Mouse (Mus musculus): ENCODE measurements around the gene Acbd6.

Gene Acbd6

DNA sequence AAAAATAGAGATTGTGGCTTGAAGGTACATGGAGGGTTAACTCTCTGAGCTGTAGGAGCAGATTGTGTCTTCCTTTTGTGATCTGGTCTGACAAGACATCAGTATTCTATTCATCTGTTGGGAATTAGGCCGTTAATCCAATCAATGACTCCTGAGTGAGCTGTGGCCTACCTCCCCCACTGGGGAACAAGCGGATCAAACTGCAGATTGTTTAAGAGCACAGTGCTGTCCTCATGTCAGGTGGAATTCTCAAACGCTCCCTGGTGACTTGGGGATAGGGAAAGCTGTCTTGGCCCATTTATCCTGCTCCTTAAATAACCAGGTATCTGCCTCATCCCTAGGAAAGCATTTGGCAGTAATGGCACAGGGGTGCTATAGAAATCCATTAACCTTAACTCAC lies 97.0 kb downstream of the Acbd6 start:
- DNase-seq: no peak

DNA sequence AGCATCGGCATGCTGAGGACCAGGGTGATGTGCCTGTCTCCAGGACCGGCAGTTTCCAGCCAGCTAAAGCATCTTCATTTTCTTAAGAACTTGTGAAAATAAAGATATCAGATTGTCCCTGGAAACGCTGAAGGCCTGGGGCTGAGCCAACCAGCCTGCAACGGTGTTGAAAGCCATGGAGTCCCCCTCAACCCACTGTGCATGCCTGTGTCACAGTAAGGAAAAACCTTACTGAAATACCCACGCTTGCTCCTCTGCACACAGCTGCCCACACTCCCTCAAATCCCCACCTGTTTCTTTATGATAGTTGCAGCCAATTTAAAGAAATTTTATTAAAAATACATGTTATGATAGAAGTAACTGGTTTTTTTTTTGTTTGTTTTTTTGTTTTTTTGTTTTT lies 98.4 kb downstream of the Acbd6 start:
- no peak for DNase-seq

DNA sequence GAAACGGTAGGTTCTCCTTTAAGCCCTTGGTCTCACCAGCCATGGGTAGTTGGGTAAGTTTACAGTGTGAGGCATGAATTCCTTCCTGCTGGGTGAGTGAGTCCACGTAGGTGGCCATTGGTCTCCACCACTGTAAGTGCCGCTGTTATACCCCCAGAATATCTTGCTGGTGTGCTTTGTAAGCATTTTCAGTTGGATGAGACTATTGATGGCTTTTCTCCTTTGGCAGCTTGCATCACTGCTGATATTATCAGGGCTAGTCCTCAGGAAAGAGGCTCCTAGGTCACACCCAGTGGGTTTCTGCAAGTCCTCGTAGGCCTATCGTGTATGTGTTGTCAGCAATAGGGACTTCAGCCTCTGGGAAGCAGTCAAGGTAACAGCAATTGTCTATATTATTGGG lies 106.1 kb downstream of the Acbd6 start:
- no peak for DNase-seq

DNA sequence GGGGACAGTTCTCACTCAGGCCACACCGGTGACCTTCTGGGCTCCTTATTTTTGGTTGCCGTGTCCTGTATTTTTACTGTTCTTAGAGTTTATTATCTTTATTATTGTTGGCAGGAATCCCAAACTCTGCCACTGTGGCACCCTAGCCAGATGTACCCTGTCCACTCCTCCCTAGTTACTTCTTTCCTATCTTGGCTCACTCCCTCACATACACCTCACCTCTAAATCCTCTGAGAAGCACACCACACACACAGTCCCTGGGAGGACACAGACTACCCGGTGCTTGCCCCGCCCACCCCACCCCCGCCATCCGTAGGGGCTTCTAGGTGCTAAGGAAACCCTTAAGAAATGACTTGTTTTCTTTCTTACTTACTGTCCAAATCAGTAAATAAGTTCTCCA lies 117.7 kb downstream of the Acbd6 start:
- DNase-seq: no peak

DNA sequence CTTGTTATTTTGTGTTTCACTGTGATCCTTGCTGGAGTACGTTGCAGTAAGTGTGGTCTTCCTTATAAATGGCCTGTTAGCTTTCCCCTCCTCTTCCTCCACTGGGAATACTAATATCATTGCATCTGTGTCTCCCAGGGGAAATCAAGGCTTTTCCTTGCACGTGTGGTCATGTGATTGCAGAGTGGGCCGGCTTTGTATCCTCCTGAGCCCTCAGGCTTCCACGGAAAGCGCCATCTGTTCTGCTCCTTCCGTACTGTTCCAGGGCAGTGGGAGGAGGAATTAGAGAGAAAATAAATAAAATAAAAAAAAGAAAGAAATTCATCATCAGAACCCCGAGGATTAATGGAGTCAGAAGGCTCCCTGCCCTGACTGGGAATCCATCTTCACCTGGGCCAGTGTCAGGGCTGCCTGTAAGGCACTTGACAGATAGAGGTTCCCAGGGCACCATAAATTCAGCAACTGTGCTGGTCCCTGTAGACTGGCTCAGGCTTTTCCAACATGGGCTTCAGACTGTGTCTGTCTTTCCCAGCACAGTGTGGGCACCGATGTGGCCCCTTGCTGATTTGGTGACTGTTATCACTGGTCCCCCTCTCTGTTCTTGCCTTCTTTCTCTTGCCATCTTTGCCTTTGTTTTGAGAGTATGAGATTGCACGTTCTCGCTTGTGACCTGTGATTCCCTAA lies 123.3 kb downstream of the Acbd6 start:
- no peak for DNase-seq

DNA sequence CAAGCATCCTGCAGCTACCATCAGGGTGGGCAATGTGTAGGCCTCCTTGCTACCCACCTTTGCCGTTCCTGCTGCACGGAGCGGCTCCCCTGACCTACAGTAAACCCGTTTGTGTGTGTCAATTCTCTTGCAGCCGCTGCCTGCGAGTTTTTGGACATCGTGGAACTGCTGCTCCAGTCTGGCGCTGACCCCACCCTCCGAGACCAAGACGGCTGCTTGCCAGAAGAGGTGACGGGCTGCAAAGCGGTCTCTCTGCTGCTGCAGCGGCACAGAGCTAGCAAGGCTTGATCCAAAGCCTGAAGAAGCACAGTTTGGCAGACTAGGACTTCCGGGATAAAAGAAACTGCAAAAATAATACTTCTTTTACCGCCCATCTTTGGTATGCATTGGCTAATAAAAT lies 128.9 kb downstream of the Acbd6 start:
- DNase-seq: no peak

DNA sequence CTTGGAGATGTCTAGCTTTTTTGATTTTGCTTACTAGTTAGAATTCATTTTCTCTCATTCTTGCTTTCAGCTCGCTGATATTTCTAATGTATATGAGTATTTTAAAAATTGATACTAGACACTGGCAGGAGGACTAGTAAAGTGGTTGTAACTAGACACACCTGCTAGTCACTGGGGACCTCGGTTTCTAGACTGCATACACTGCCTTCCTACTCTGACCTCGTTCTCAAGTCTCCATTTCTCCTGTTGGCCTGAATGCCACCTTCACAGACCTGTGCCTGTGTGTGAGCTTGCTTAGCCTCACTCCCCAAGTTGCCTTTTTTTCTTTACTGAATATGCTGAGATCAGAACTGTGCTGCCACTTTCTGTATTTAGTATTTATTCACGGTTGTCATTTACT lies 131.2 kb downstream of the Acbd6 start:
- no peak for DNase-seq

DNA sequence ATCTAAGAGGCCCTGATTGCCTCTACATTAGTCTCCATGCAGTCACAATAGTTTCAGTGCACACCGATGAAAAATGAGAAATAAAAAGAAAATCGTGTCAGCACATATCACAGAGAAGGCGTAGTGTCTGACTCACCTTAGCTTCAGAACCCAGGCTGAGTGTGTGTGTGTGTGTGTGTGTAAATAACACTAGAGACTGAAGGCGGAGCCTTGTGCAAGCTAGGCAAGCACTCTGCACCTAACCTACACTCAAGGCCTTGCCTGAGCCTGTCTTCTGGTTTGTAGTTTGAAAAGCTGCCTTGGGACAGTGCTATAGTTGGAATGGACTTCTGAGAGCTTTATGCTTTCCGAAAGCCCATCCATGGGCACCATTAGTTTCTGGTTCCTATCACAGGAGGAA lies 131.6 kb downstream of the Acbd6 start:
- no peak for DNase-seq

DNA sequence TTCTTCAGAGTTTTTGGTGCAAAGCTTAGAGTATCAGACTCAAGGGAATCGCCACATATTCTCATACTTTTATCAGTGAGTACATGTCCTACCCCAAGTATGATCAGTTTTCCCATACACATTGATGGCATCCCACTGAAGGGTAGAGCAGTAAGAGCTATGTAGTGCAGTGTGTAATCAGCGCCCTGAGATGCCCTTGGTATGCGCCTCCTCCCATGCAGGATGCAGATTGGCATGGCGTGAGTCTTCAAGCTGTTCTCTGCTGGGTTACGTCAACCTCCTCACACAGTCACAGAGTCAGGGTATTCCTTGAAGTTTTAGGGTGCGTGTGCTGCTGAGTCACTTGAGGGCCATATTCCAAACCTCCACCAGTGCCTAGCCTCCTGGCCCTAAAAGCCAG lies 134.3 kb downstream of the Acbd6 start:
- no peak for DNase-seq

DNA sequence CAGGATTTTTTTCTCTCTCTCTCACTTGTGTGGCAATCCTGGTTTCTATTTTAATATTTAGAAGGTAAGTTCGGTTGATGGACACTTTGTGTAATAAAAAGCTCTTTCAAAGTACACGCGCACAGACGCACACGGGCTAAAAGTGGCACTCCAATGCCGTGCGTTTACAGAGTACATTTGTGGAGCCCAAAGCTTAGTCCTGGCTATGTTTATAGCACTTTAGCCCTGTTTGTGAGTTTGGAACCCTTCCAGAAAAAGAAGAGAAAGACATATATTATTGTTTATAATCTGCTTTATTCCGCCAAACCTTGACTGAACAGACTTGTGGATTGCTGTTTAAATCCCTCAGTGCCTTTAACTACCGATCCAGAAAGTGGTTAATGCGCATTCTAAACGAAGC lies 135.1 kb downstream of the Acbd6 start:
- no peak for DNase-seq

DNA sequence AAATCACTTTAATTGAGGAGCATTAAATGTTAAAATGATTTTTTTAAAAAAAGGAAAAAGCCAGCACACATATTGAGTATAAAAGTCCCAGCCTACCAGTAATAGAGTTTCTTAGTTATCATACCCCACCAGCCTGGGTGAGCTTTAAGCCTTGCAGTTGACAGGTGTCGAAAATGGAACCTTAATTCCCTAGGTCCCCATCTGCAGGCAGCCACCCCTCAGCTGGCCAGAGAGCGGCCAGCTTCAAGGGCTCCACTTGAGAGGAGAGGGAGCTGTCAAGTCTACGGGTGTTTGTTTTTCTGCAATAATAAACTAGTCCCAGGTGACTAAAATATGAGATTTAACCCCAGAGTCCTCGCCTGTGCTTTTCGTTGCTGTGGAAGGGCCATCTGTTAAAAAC lies 135.5 kb downstream of the Acbd6 start:
- DNase-seq: no peak

DNA sequence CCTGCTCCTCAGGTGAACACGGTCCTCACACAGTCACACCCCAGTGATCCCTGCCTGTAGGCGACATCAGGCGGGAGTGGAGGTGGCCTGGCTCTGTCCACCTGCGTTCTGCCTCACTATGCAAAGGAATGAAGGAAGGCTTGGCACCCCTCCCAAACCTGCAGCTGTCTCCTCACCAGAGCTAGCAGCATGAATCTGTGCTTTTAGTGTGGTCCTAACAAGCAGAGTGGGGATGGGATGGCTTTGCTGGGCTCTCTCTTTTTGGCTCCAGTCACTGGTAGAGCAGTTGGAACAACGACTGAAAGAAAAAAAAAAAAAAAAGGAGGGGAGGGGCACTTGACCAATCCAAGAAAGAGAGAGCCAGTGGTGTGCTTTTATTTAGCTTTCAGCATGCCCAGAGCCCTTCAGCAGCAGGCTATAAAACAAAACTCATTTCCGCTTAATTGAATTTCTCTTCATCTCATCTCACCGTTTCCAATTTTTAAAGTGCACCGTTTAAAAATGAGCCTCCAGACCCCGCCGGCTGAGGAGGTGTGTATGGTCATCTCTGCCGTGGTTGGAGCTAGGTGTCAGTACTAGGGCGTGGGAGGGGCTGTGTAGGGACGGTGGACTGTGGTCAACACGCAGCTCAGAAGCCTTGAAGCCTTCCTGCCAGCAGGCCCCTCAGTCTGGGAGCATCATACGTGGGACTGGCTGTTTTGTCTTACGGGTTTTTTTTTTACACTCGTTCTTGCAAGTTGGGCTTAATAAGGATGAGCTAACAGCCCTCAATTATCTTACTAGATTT lies 140.6 kb downstream of the Acbd6 start:
- DNase-seq: peak; percentile 29

DNA sequence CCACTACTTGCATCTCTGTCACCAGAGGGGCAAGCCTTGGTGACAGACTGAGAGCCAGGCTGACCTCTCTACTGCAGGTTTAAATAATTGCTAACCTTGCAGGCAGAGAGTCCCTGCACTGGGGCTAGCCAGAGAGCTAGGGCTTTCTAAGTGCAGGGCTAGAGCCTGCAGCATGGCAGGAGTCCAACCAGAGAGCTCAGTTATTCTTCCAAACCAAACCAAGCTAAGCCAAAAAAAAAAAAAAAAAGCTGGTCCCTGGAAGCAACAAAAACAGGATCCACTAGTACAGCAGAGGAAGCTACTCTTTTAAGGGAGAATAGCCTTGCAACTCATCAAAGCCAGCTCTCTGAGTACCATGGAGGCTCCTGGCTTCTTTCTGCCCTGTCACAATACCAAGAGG lies 143.0 kb downstream of the Acbd6 start:
- DNase-seq: peak; percentile 9

DNA sequence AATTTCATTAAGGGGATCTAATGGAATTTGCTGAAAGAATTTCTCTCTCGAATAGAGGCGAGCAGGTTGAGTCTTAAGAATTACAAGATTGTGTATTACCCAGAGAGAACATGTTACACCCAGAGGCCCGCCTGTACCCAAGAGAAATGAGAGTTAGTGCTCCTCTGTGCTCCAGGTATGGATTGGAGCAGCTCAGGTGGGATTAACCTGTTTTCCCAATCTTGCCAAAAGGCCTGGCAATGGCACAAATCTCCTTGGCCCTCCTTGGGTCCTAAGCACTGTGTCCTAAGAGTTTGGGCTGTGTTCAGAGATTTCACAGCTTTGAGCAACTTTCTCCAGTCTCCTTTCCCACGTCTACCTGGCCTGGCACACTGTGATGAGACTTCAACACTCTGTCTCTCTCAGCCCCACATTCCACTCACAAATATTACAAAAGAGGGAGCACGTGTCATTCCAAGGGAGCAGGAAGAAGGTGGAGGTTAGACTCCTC lies 145.3 kb downstream of the Acbd6 start:
- no peak for DNase-seq

DNA sequence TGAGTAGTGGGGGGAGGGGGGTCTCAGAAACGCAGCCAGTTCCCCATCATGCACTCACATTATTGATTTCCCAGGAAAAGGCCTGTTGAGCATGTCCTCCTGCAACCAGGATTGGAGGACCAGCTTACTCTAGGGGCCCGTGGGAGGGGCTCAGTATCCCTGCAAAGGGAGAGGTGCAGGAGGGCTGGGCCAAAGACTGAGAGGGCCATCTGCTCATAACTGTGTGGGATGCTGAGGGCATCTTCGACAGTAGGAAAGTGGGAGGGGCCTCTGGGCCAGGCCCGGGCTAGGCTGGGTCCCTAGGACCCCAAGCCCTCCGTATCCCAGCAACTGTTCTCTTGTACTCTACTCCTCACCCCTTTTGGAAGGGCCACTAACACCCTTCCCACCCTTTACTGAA lies 146.3 kb downstream of the Acbd6 start:
- DNase-seq: no peak

DNA sequence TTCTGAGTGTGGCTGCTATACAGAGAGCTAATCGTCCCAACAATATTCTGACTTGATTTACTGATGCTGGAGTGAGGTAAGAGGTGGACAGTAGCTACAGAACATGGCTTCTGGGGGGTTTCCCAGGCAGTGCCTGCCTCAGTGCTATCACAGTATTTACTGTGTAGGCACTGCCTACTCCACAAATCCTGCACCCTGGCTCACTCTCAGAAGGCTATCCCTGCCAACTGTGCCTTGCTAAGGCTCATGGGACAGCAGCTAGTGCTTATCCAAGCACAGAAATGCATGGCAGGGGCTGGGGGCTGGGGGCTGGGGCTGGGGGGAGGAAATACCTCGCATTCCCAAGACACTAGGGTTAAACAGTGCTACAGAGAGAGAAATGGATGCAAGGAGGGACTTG lies 155.4 kb downstream of the Acbd6 start:
- DNase-seq: no peak

DNA sequence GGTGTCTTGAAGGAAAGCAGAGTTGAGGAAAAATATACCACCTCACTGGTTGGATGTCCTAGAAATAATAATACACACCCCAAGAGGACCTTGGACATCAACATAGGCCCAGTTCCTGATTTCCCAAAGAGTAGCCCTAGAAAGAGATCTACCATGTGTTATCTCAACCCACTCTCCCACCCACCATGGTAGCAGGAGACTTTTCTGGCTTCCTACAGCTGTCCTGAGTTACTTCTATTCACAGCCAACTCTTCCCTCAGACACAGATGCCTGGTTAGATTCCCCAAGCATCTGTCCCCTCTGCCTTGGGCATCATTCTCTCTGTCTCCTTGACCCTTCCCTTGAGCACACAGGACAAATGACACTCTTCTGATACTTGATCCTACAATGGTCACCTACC lies 157.4 kb downstream of the Acbd6 start:
- DNase-seq: no peak

DNA sequence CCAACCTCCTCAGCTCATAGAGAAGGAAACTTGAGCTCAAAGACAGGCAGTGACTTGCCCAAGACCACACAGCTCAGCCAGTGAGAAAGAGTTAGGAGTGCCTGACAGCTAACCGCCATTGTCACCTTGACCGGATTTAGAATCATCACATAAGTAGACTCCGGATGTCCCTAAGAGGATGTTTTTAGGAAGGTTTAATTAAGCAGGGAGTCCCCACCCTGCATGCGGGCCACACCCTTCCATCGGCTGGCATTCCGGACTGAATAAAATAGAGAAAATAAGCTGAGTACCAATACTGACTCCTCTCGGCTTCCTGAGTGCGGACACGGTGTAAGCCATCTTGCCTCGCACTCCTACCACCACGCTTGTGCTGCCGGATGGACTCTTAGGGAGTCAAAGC lies 159.4 kb downstream of the Acbd6 start:
- DNase-seq: no peak

DNA sequence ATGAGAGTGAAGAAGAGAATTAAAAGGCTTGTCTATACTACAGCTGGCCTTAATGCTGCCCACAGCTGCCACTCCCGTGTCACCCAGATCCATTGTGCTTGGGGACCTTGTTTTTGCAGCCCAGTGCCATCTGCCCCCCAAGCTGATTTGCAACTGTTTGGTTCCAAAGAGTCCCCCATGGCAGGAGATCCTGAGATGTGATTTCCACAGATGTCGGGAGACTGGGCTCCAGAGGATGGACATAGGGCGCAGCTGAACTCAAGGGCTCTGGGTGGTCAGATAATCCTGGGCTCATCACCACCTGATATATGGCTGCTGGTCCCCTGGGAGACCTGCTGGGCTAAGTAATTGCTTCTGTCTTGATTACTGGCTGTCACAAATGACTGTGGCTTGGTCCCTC lies 160.9 kb downstream of the Acbd6 start:
- DNase-seq: no peak

DNA sequence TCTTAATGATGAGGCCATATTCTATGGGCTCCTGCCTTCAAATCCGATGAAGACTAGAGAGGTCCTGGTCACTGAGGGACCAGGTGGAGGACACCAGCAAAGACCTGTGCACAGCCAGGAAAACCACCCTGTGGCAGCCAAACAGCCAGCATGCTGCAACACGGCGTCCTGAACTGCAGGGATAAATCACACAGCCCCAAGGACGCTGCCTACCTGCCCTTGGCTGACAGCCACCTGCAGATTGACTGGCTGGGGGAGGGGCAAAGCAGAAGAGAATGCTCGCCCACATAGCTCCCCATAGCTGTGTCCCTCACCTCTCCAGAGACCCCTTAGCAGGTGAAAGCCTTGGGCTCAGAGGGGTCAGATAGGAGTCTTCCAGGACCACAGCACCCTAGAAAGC lies 162.1 kb downstream of the Acbd6 start:
- no peak for DNase-seq

DNA sequence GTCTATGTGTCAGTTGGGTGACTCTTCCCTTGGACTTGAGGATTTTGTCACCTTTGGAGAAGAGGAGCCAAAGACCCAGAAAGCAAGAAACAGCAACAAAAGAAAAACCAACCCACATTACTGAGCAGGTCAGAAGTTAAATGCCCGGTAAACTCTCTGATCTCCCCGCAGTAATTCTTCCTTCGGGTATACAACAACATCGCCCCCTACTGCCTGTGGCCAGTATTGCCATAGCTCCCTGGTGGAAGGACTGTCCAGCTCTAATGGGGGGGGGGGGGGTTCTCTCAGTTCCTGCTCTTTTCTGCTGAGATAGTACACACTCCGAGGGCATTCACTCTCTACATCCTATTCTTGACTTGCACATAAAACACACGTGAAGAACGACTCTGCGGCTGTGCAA lies 163.5 kb downstream of the Acbd6 start:
- no peak for DNase-seq

DNA sequence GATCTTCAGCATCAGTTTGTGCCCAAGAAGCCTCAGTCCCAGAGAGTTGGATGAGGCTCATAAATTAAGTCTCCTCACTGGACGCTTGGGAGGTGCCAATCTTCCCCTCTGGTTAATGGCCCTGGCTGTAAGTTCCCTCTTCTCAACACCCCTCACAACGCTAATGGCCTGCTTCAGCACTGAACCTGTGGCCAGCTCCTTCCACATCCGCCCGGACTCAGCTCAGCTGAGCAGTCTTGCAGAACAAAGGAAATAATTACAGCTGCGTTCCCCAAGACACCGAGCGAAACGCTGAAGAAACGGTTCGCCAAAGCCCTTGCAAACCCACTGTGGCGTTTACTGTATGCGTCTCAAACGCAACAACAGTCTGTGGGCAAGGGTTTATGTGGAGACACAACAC lies 164.3 kb downstream of the Acbd6 start:
- DNase-seq: peak; percentile 61

DNA sequence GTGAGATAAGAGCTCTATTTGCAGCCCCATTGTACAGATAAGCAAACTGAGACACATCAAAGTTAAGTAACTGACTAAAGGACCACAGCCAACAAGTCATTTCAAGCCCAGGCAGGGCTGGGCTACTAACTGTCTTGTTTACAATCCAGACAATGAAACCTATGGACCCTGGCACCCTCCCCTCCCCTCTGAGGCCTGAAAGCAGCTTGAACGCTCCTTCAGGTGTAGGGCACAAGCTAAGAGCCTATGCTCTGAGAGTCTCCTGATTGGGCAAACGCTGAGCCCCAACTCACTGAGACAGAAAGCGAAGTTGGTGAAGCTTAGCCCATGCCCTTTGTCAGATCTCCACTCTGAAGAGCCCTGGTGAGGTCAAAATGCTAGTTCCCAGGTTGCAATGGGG lies 166.4 kb downstream of the Acbd6 start:
- no peak for DNase-seq

DNA sequence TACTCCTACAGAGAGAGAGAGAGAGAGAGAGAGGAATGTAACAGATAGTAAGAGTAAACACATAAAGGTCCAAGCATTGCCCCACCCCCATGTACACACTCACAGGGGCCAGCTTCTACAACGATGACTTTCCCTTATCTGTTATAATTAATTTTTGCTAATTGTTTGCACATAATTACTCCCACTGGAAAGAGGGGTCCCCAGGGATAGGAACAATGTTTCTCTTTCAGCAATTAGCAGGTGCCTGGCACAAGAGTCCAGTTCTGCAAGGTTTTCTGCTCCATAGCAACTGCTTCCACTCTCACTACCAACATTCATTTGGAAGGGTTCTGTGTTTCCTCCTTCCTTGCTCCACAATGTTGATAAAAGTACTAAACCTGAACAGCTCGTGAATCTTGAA lies 168.0 kb downstream of the Acbd6 start:
- DNase-seq: no peak

DNA sequence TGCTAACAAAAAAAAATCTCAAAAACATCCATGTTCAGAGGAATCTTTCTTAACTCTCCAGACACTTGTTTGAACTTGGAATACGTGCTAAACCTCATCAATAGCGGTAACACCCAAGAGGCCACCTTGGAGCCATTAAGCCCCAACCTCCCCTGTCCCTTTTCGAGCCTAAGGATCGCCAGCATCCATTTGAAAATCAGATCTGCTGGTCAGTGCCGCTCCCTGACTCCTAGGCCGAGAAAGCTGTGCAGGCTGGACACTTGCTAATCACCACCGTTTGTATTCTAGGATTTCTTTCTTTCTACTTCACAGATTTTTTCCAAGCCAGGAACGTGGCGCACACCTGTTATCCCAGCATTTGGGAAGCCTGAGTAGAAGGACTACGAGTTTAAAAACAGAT lies 169.9 kb downstream of the Acbd6 start:
- DNase-seq: no peak

All from kidney, postnatal 14 days (tissue).